ENCODE assay signal across 9 mouse cellular contexts in genomic region chr17:32680404-32680803, GRCm38 (mm10). TPM values are rescaled to one million over a fixed set of nuclear protein-coding genes. Genes with fewer than 3 reads are reported as not detected.
DNase-seq lines count a peak whose midpoint lies in the region; ATAC-seq and TF ChIP-seq lines count a peak whose summit lies in the region.
"Had no signal": no experiment of that assay in that cellular context is flagged by ENCODE, and none has a peak within 500 bp of the region (broad histone marks: within the 10 kb centered on the region; RNA-seq: fewer than 3 reads in every experiment).

No protein-coding gene starts in this region.

- no peak overlapping the region for H3K4me2 ChIP-seq in liver, embryonic 11.5 days
- H3K4me2 ChIP-seq in liver, postnatal 0 days (ENCODE audit: low read depth, low read length) = no peak overlapping the region
- no peak overlapping the region for H3K4me2 ChIP-seq in stomach, postnatal 0 days (replicated peaks; ENCODE audit: low read depth)

- peak; percentile 80 for TF ChIP-seq CTCF in liver, postnatal 0 days (IDR thresholded peaks at IDR 0.05; ENCODE audit: low read depth)
- peak; percentile 84 for TF ChIP-seq CTCF in stomach, postnatal 0 days (IDR thresholded peaks at IDR 0.05; ENCODE audit: low read depth)

- no peak overlapping the region for H3K4me3 ChIP-seq in liver, embryonic 11.5 days (ENCODE audit: low read depth, low read length)
- H3K4me3 ChIP-seq in liver, postnatal 0 days (ENCODE audit: low read depth, low read length) = no peak overlapping the region
- H3K4me3 ChIP-seq in stomach, postnatal 0 days (ENCODE audit: low read depth, low read length) = no peak overlapping the region

- H3K36me3 ChIP-seq in liver, embryonic 11.5 days (ENCODE audit: control insufficient read depth, insufficient read depth, low read length) = no peaks in the 10 kb centered on the region
- no peaks in the 10 kb centered on the region for H3K36me3 ChIP-seq in liver, postnatal 0 days (replicated peaks; ENCODE audit: insufficient read depth, low read length)
- H3K36me3 ChIP-seq in stomach, postnatal 0 days (ENCODE audit: control insufficient read depth, insufficient read depth, low read length) = no peaks in the 10 kb centered on the region

- no peaks in the 10 kb centered on the region for H3K9me3 ChIP-seq in liver, embryonic 11.5 days (ENCODE audit: control insufficient read depth, low read length)
- H3K9me3 ChIP-seq in liver, postnatal 0 days (ENCODE audit: low read length) = no peaks in the 10 kb centered on the region
- H3K9me3 ChIP-seq in stomach, postnatal 0 days (ENCODE audit: control insufficient read depth, low read length) = no peaks in the 10 kb centered on the region

- no peak for ATAC-seq in liver, embryonic 11.5 days (replicated peaks; ENCODE audit: low FRiP score)
- no peak for ATAC-seq in liver, postnatal 0 days
- no peak for ATAC-seq in stomach, postnatal 0 days (ENCODE audit: low FRiP score, low TSS enrichment)

- intact Hi-C loops in heart, postnatal 10 days (cut with DNase I) = loop anchor here (1.0 to 2.0 kb wide), 2 partner anchors 46 to 129 kb away; no protein-coding TSS in a partner anchor

- no peak overlapping the region for H3K9ac ChIP-seq in liver, embryonic 11.5 days (ENCODE audit: low read depth, low read length)
- no peak overlapping the region for H3K9ac ChIP-seq in liver, postnatal 0 days (replicated peaks)
- no peak overlapping the region for H3K9ac ChIP-seq in stomach, postnatal 0 days (ENCODE audit: low read length)

- DNase-seq in liver (peak; percentile 23), MEL-GATA-1-ER (ENCODE audit: extremely low read depth, low read depth) (peak; percentile 30)
- DNase-seq in liver, embryonic 11.5 days (ENCODE audit: low spot score) = no peak
- DNase-seq in brain, adult 2 months (ENCODE audit: low read depth, low spot score) = peak; percentile 58
- peak; percentile 43 to 66 for DNase-seq in heart, postnatal 10 days
- peak; percentile 51 for DNase-seq in liver, postnatal 0 days
- peak; percentile 59 for DNase-seq in stomach, postnatal 0 days (ENCODE audit: low spot score)

- H3K27me3 ChIP-seq in liver, embryonic 11.5 days (replicated peaks; ENCODE audit: control insufficient read depth, insufficient read depth, low read length) = no peaks in the 10 kb centered on the region
- no peaks in the 10 kb centered on the region for H3K27me3 ChIP-seq in liver, postnatal 0 days (ENCODE audit: insufficient read depth, low read length)
- H3K27me3 ChIP-seq in stomach, postnatal 0 days (ENCODE audit: control insufficient read depth, insufficient read depth, low read length) = no peaks in the 10 kb centered on the region

- no peak overlapping the region for H3K27ac ChIP-seq in liver, embryonic 11.5 days (ENCODE audit: low read depth, low read length)
- H3K27ac ChIP-seq in liver, postnatal 0 days (ENCODE audit: low read depth) = no peak overlapping the region
- H3K27ac ChIP-seq in stomach, postnatal 0 days (replicated peaks) = no peak overlapping the region

- no peaks in the 10 kb centered on the region for H3K4me1 ChIP-seq in liver, embryonic 11.5 days (replicated peaks; ENCODE audit: control insufficient read depth, insufficient read depth, low read length)
- H3K4me1 ChIP-seq in liver, postnatal 0 days (ENCODE audit: insufficient read depth) = peaks cover 11% of the 10 kb centered on the region
- H3K4me1 ChIP-seq in stomach, postnatal 0 days (replicated peaks; ENCODE audit: control insufficient read depth, insufficient read depth) = no peaks in the 10 kb centered on the region; the same call in 1 of the 2 replicates

- no peak for TF ChIP-seq EP300 in liver, postnatal 0 days (IDR thresholded peaks at IDR 0.05; ENCODE audit: low read depth)
- TF ChIP-seq EP300 in stomach, postnatal 0 days (optimal IDR thresholded peaks at IDR 0.05) = no peak

- 24% methylated on average over 2 of the region's 2 CpGs for WGBS in liver, embryonic 11.5 days
- WGBS in liver, postnatal 0 days (ENCODE audit: insufficient replicate concordance) = 23% methylated on average over 2 of the region's 2 CpGs
- WGBS in stomach, postnatal 0 days = 9% methylated on average over 2 of the region's 2 CpGs

RNA-seq across cellular contexts. Expression of gene Cyp4f15, which starts 5.0 kb away (rescaled TPM):
- 3.2 and 4.2 TPM in 2 replicates for polyA plus RNA-seq in liver, embryonic 11.5 days (2014; fragmentation: Nextera tagmentation; extraction: Ambion mirVana)
- not detected for total RNA-seq in heart, postnatal 10 days (2021)
- polyA plus RNA-seq in liver, postnatal 0 days (2015; fragmentation: Nextera tagmentation; extraction: Ambion mirVana) = 33.5 and 37.6 TPM in 2 replicates
- 0.62 and 1.1 TPM in 2 replicates for polyA plus RNA-seq in stomach, postnatal 0 days (2015; fragmentation: Nextera tagmentation; extraction: Ambion mirVana)
- polyA plus RNA-seq: heart, embryonic 16.5 days had no signal

RNA-seq across cellular contexts. Expression of gene Cyp4f40, which starts 21.7 kb away (rescaled TPM):
- polyA plus RNA-seq in liver, embryonic 11.5 days (2014; fragmentation: Nextera tagmentation; extraction: Ambion mirVana) = not detected in 2 replicates
- total RNA-seq in heart, postnatal 10 days (2021) = not detected
- polyA plus RNA-seq in liver, postnatal 0 days (2015; fragmentation: Nextera tagmentation; extraction: Ambion mirVana) = not detected in 2 replicates
- polyA plus RNA-seq in stomach, postnatal 0 days (2015; fragmentation: Nextera tagmentation; extraction: Ambion mirVana) = 0.04 and 0.23 TPM in 2 replicates
- polyA plus RNA-seq: heart, embryonic 16.5 days; neural tube, embryonic 14.5 days had no signal

RNA-seq across cellular contexts. Expression of gene Cyp4f37, which starts 59.3 kb away (rescaled TPM):
- not detected in 2 replicates for polyA plus RNA-seq in liver, embryonic 11.5 days (2014; fragmentation: Nextera tagmentation; extraction: Ambion mirVana)
- total RNA-seq in heart, postnatal 10 days (2021) = not detected
- polyA plus RNA-seq in liver, postnatal 0 days (2015; fragmentation: Nextera tagmentation; extraction: Ambion mirVana) = not detected in 2 replicates
- not detected in 2 replicates for polyA plus RNA-seq in stomach, postnatal 0 days (2015; fragmentation: Nextera tagmentation; extraction: Ambion mirVana)
- polyA plus RNA-seq: heart, embryonic 16.5 days had no signal
